Mouse (Mus musculus): ENCODE measurements around the gene Mif.

GRCm38 (mm10) chr10:75855416-75855981, 4.5 kb downstream of the Mif start:
- TF ChIP-seq CTCF (IDR thresholded peaks at IDR 0.05; ENCODE audit: insufficient read depth, low read length) (no peak), POLR2A (IDR thresholded peaks at IDR 0.05; ENCODE audit: borderline replicate concordance, extremely low read depth, low read depth, low read length) (no peak)
